Mouse (Mus musculus) embryo, embryonic 11.5 days (tissue): ENCODE data around the gene Rab8a.

Experiments
- DNase-seq: peaks from one replicate; pipeline ENCODE4 v3.0.0-alpha.2; 2012; ENCODE audit warnings: low read depth, low spot score

The Rab8a gene

GRCm38 (mm10) chr8:72211846-72212245 lies 50.8 kb downstream of the Rab8a start:
- DNase-seq = no peak

GRCm38 (mm10) chr8:72212751-72213150 lies 51.8 kb downstream of the Rab8a start, which contains the start of gene Cib3:
Gene Cib3, minus strand, starts transcription at chr8:72212837.
- DNase-seq = no peak

GRCm38 (mm10) chr8:72213536-72213935 lies 52.5 kb downstream of the Rab8a start, which contains the start of gene Gm11034:
Gene Gm11034, minus strand, starts transcription at chr8:72213636.
- no peak for DNase-seq

- no peak for DNase-seq
Measured at GRCm38 (mm10) chr8:72215060-72215459, 54.1 kb downstream of the Rab8a start.

GRCm38 (mm10) chr8:72215871-72216270 lies 54.9 kb downstream of the Rab8a start:
- DNase-seq = no peak

- DNase-seq = no peak
Measured at GRCm38 (mm10) chr8:72218781-72219540, 58.0 kb downstream of the Rab8a start.

GRCm38 (mm10) chr8:72219541-72220363 lies 58.8 kb downstream of the Rab8a start, which contains the start of gene Fam32a:
Gene Fam32a, plus strand, starts transcription at chr8:72219730.
- peak; percentile 96 for DNase-seq

GRCm38 (mm10) chr8:72220758-72221157 lies 59.8 kb downstream of the Rab8a start:
- no peak for DNase-seq

- DNase-seq = no peak
Measured at GRCm38 (mm10) chr8:72222656-72223055, 61.7 kb downstream of the Rab8a start.
